Mouse (Mus musculus): ENCODE data around the gene Itpk1.
A peak's percentile ranks its signal among the peaks of the same experiment; 100 is the strongest.

The Itpk1 gene

GRCm38 (mm10) chr12:102689773-102690563, 14.8 kb downstream of the Itpk1 start:
- DNase-seq: peak; percentile 73

GRCm38 (mm10) chr12:102686321-102686720, 18.4 kb downstream of the Itpk1 start:
- peak; percentile 63 for DNase-seq

GRCm38 (mm10) chr12:102685523-102685931, 19.2 kb downstream of the Itpk1 start:
- no peak for DNase-seq

- DNase-seq: peak; percentile 76
These were observed 19.9 kb downstream of the Itpk1 start for GRCm38 (mm10) chr12:102684720-102685386.

- no peak for DNase-seq
These were observed 20.8 kb downstream of the Itpk1 start for GRCm38 (mm10) chr12:102683979-102684378.

GRCm38 (mm10) chr12:102683438-102683837, 21.3 kb downstream of the Itpk1 start:
- no peak for DNase-seq

GRCm38 (mm10) chr12:102682722-102683299, 21.9 kb downstream of the Itpk1 start:
- no peak for DNase-seq

GRCm38 (mm10) chr12:102682085-102682484, 22.6 kb downstream of the Itpk1 start:
- DNase-seq: no peak

GRCm38 (mm10) chr12:102681590-102681989, 23.1 kb downstream of the Itpk1 start:
- DNase-seq: peak; percentile 57

GRCm38 (mm10) chr12:102678820-102679219, 25.9 kb downstream of the Itpk1 start:
- no peak for DNase-seq

- DNase-seq: no peak
These were observed 27.6 kb downstream of the Itpk1 start for GRCm38 (mm10) chr12:102677089-102677488.

- DNase-seq: no peak
These were observed 30.2 kb downstream of the Itpk1 start for GRCm38 (mm10) chr12:102674556-102674955.

GRCm38 (mm10) chr12:102674123-102674522, 30.6 kb downstream of the Itpk1 start:
- no peak for DNase-seq

GRCm38 (mm10) chr12:102672857-102673839, 31.6 kb downstream of the Itpk1 start:
- no peak for DNase-seq

- no peak for DNase-seq
These were observed 32.6 kb downstream of the Itpk1 start for GRCm38 (mm10) chr12:102672176-102672575.

- no peak for DNase-seq
These were observed 33.9 kb downstream of the Itpk1 start for GRCm38 (mm10) chr12:102670848-102671247.

- DNase-seq: no peak
These were observed 39.1 kb downstream of the Itpk1 start for GRCm38 (mm10) chr12:102665465-102666202.

- DNase-seq: no peak
These were observed 40.7 kb downstream of the Itpk1 start for GRCm38 (mm10) chr12:102664052-102664448.

GRCm38 (mm10) chr12:102663349-102664051, 41.2 kb downstream of the Itpk1 start:
- DNase-seq: no peak

- no peak for DNase-seq
These were observed 43.0 kb downstream of the Itpk1 start for GRCm38 (mm10) chr12:102661772-102662171.
